Mouse (Mus musculus) limb, embryonic 14.5 days (tissue): ENCODE results near the gene Lmo7. TPM values are rescaled to one million over a fixed set of nuclear protein-coding genes. Genes with fewer than 3 reads are reported as not detected.
A peak's percentile ranks its signal among the peaks of the same experiment; 100 is the strongest.

Source experiments
- ATAC-seq: fragments of 200-750 bp; cut with Nextera tagmentation; 2 replicates; pipeline ENCODE4 v1.8.0; 2017; ENCODE audit warnings: low read depth, moderate number of reproducible peaks, moderate TSS enrichment; ENCODE audit not compliant: low FRiP score
- DNase-seq: peaks from one replicate; pipeline ENCODE4 v3.0.0-alpha.2; 2015; ENCODE audit warnings: low spot score
- H3K27ac ChIP-seq: fragments of 300-500 bp; sonication (generic); replicated peaks from 2 replicates; pipeline ENCODE4 v1.5.1; 2014; ENCODE audit warnings: low read depth, mild to moderate bottlenecking, low read length, moderate library complexity, mixed read lengths
- H3K27me3 ChIP-seq: fragments of 300-500 bp; sonication (generic); 2 replicates; pipeline ENCODE4 v1.6.1; 2014; ENCODE audit warnings: low read length, mixed read lengths; ENCODE audit not compliant: control insufficient read depth, insufficient read depth
- H3K36me3 ChIP-seq: fragments of 300-500 bp; sonication (generic); 2 replicates; pipeline ENCODE4 v1.6.1; 2014; ENCODE audit warnings: mild to moderate bottlenecking, low read length, moderate library complexity, mixed read lengths; ENCODE audit not compliant: control insufficient read depth, insufficient read depth
- H3K4me1 ChIP-seq: fragments of 300-500 bp; sonication (generic); 2 replicates; pipeline ENCODE4 v1.6.1; 2014; ENCODE audit warnings: antibody characterized with exemption, low read length, mixed read lengths; ENCODE audit not compliant: control insufficient read depth, insufficient read depth
- H3K4me2 ChIP-seq: fragments of 300-500 bp; sonication (generic); replicated peaks from 2 replicates; pipeline ENCODE4 v1.6.1; 2014; ENCODE audit warnings: low read depth, mild to moderate bottlenecking, low read length, moderate library complexity; ENCODE audit not compliant: severe bottlenecking
- H3K4me3 ChIP-seq: fragments of 300-500 bp; sonication (generic); replicated peaks from 2 replicates; pipeline ENCODE4 v1.5.1; 2014; ENCODE audit warnings: low read length
- H3K9ac ChIP-seq: fragments of 300-500 bp; sonication (generic); 2 replicates; pipeline ENCODE4 v1.6.1; 2014; ENCODE audit warnings: mild to moderate bottlenecking, low read depth, low read length, moderate library complexity; ENCODE audit not compliant: severe bottlenecking
- H3K9me3 ChIP-seq: fragments of 300-500 bp; sonication (generic); 2 replicates; pipeline ENCODE4 v1.6.1; 2016; ENCODE audit warnings: low read length; ENCODE audit not compliant: control insufficient read depth
- POLR2A ChIP-seq: fragments of 200-500 bp; IDR thresholded peaks from 2 replicates; pipeline ENCODE4 v1.8.0; 2012; ENCODE audit warnings: inconsistent platforms, mild to moderate bottlenecking, moderate library complexity, borderline replicate concordance; ENCODE audit not compliant: insufficient read depth, insufficient read length; ENCODE audit errors: extremely low read depth
- WGBS: fragments of 180-500 bp; shearing (Covaris S2); extraction: QIAGEN DNeasy Blood & Tissue Kit; methylation state at CpG from one replicate; pipeline ENCODE4 v1.1.7; 2014; 5-methylcytosine and 5-hydroxymethylcytosine counted together
- polyA plus RNA-seq, 2 experiments: library from polyadenylated mRNA; depleted of rRNA in 1 of 2; stranded (reverse) in 1 of 2; unstranded in 1 of 2; fragments of >200 nt; fragmentation: Nextera tagmentation in 1 of 2; extraction: Ambion mirVana in 1 of 2; gene quantifications; 2 replicates each; pipeline versions ENCODE4 v1.2.1 to v1.2.3; 2012 to 2014

Gene Lmo7
- polyA plus RNA-seq, 2 experiments: 21.6 to 26.2 TPM

- Histone ChIP-seq H3K4me1 (no peaks in the 10 kb centered on the region), H3K27ac (no peak overlapping the region), H3K36me3 (no peaks in the 10 kb centered on the region), H3K9ac (no peak overlapping the region), H3K4me3 (no peak overlapping the region), H3K9me3 (no peaks in the 10 kb centered on the region), H3K4me2 (no peak overlapping the region), H3K27me3 (no peaks in the 10 kb centered on the region)
- DNase-seq (no peak), ATAC-seq (no peak)
- no peak for TF ChIP-seq POLR2A
- WGBS: 85% methylated on average over 9 of the region's 9 CpGs
Measured at GRCm38 (mm10) chr14:101933551-101933950, 203.8 kb downstream of the Lmo7 start.

- H3K36me3 ChIP-seq: no peaks in the 10 kb centered on the region
- H3K27ac ChIP-seq: no peak overlapping the region
- no peak overlapping the region for H3K4me3 ChIP-seq
- 11% methylated on average over 4 of the region's 4 CpGs for WGBS
- peaks cover 4% of the 10 kb centered on the region; the same call in 1 of the 2 replicates for H3K4me1 ChIP-seq
- ATAC-seq (peak; percentile 77; the same call in 1 of the 2 replicates), DNase-seq (peak; percentile 76)
- TF ChIP-seq POLR2A: no peak
- H3K4me2 ChIP-seq: peak overlapping the region; percentile 36
- H3K9ac ChIP-seq: no peak overlapping the region
- no peaks in the 10 kb centered on the region for H3K9me3 ChIP-seq
- H3K27me3 ChIP-seq: no peaks in the 10 kb centered on the region
Measured at GRCm38 (mm10) chr14:101942971-101943370, 213.2 kb downstream of the Lmo7 start.

GRCm38 (mm10) chr14:101946711-101947516 lies 217.2 kb downstream of the Lmo7 start:
- WGBS: 50% methylated on average over 21 of the region's 21 CpGs
- no peak overlapping the region for H3K4me3 ChIP-seq
- no peaks in the 10 kb centered on the region for H3K27me3 ChIP-seq
- H3K4me2 ChIP-seq: no peak overlapping the region
- DNase-seq (peak; percentile 79), ATAC-seq (no peak)
- no peak overlapping the region for H3K9ac ChIP-seq
- H3K27ac ChIP-seq: no peak overlapping the region
- H3K4me1 ChIP-seq: peaks cover 4% of the 10 kb centered on the region; the same call in 1 of the 2 replicates
- no peak for TF ChIP-seq POLR2A
- H3K36me3 ChIP-seq: no peaks in the 10 kb centered on the region
- H3K9me3 ChIP-seq: no peaks in the 10 kb centered on the region

- H3K36me3 ChIP-seq: no peaks in the 10 kb centered on the region
- no peak overlapping the region for H3K9ac ChIP-seq
- no peak for ATAC-seq
- no peaks in the 10 kb centered on the region for H3K27me3 ChIP-seq
- H3K4me2 ChIP-seq: no peak overlapping the region
- H3K4me3 ChIP-seq: no peak overlapping the region
- H3K4me1 ChIP-seq: no peaks in the 10 kb centered on the region
- no peaks in the 10 kb centered on the region for H3K9me3 ChIP-seq
- peak; percentile 66 for DNase-seq
- H3K27ac ChIP-seq: no peak overlapping the region
- no peak for TF ChIP-seq POLR2A
- WGBS: 42% methylated on average over 2 of the region's 2 CpGs
Measured at GRCm38 (mm10) chr14:101949114-101949513, 219.4 kb downstream of the Lmo7 start.

GRCm38 (mm10) chr14:101951107-101951506 lies 221.3 kb downstream of the Lmo7 start:
- no peak overlapping the region for H3K4me2 ChIP-seq
- H3K4me3 ChIP-seq: no peak overlapping the region
- TF ChIP-seq POLR2A: no peak
- no peaks in the 10 kb centered on the region for H3K4me1 ChIP-seq
- no peaks in the 10 kb centered on the region for H3K27me3 ChIP-seq
- H3K9ac ChIP-seq: no peak overlapping the region
- no peak overlapping the region for H3K27ac ChIP-seq
- DNase-seq: no peak
- ATAC-seq: no peak
- 65% methylated on average over 6 of the region's 6 CpGs for WGBS
- H3K9me3 ChIP-seq: no peaks in the 10 kb centered on the region
- H3K36me3 ChIP-seq: no peaks in the 10 kb centered on the region
